Mouse (Mus musculus): ENCODE measurements around the gene Pyy. TPM values are rescaled to one million over a fixed set of nuclear protein-coding genes. Genes with fewer than 3 reads are reported as not detected.

The Pyy gene
- total and polyA plus RNA-seq, 2 experiments from 2014 or later: not detected

DNA sequence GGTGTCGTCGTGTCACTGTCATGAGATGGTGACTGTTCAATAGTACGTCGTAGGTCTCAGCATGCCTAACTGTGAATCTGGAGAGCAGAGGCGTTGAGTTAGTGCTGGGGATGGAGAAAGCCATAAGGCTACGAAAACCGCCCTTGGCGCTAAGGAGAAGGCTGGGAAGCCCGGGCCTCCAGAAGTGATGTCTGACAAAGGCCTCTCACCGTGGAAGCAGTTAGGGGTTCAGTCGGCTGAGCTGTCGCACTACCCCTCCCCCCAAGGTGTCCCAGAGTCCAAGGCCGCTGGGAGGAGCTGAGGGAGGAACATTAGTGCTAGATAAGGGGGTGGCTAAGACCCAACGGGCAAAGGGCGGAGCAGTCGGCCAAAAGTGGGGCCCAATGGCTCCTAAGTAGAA is 38.4 kb upstream of the Pyy start:
- H3K9ac ChIP-seq (replicated peaks; ENCODE audit: low read depth, low read length): no peak overlapping the region
- no peaks in the 10 kb centered on the region for H3K9me3 ChIP-seq (replicated peaks; ENCODE audit: control insufficient read depth, low read length)
- no peak overlapping the region for H3K27ac ChIP-seq (ENCODE audit: low read depth)
- H3K36me3 ChIP-seq (replicated peaks; ENCODE audit: control insufficient read depth, insufficient read depth, low read length): no peaks in the 10 kb centered on the region
- peaks cover 58% of the 10 kb centered on the region for H3K27me3 ChIP-seq (ENCODE audit: control insufficient read depth, insufficient read depth, low read length)
- WGBS: 7% methylated on average over 16 of the region's 16 CpGs
- H3K4me2 ChIP-seq (ENCODE audit: low read depth, low read length): peak overlapping the region; percentile 59
- H3K4me1 ChIP-seq (ENCODE audit: control insufficient read depth, insufficient read depth): peaks cover 11% of the 10 kb centered on the region
- DNase-seq (ENCODE audit: low spot score) (no peak), ATAC-seq (ENCODE audit: insufficient read depth, low read depth) (no peak)
- TF ChIP-seq CTCF (IDR thresholded peaks at IDR 0.05; ENCODE audit: low read depth): no peak
- TF ChIP-seq EP300 (IDR thresholded peaks at IDR 0.05; ENCODE audit: low read depth): no peak
- peak overlapping the region; percentile 38 for H3K4me3 ChIP-seq (ENCODE audit: low read depth, low read length)

DNA sequence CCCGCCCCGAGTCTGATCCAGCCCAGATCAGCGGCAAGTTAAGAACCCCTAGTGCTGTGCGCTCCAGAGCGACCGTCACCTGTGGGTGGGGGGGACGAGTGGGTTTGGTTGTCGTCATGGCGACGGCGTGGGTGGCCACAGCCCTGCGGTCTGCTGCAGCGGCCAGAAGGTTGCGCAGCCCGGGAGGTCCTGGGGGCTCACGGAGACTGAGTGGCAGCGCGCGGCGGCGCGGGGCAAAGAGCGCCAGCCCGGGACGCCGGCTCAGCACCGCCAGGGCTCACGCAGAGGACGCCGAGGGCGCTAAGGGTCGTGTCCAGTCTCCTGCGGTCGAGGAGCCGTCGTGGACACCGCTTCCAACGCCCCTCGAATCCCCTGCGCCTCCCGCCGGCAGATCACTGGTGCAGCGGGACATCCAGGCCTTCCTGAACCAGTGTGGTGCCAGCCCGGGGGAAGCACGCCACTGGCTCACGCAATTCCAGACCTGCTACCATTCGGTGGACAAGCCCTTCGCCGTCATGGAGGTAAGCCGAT is 37.9 kb upstream of the Pyy start, which contains the start of gene Nags:
Gene Nags, plus strand, starts transcription at position 43 of the 531 bp plus-strand sequence.
- DNase-seq (ENCODE audit: low spot score) (no peak), ATAC-seq (ENCODE audit: insufficient read depth, low read depth) (no peak; the same call in 1 of the 2 replicates)
- Histone ChIP-seq H3K4me2 (ENCODE audit: low read depth, low read length) (peak within 1 kb of the TSS; percentile 59), H3K27ac (ENCODE audit: low read depth) (no peak within 1 kb of the TSS), H3K36me3 (replicated peaks; ENCODE audit: control insufficient read depth, insufficient read depth, low read length) (no peaks in the 10 kb centered on the region), H3K9me3 (replicated peaks; ENCODE audit: control insufficient read depth, low read length) (no peaks in the 10 kb centered on the region), H3K27me3 (ENCODE audit: control insufficient read depth, insufficient read depth, low read length) (peaks cover 58% of the 10 kb centered on the region), H3K9ac (replicated peaks; ENCODE audit: low read depth, low read length) (no peak within 1 kb of the TSS), H3K4me1 (ENCODE audit: control insufficient read depth, insufficient read depth) (peaks cover 11% of the 10 kb centered on the region), H3K4me3 (ENCODE audit: low read depth, low read length) (peak within 1 kb of the TSS; percentile 38)
- WGBS: 3% methylated on average over 50 of the region's 50 CpGs
- no peak for TF ChIP-seq CTCF (IDR thresholded peaks at IDR 0.05; ENCODE audit: low read depth)
- TF ChIP-seq EP300 (IDR thresholded peaks at IDR 0.05; ENCODE audit: low read depth): no peak

DNA sequence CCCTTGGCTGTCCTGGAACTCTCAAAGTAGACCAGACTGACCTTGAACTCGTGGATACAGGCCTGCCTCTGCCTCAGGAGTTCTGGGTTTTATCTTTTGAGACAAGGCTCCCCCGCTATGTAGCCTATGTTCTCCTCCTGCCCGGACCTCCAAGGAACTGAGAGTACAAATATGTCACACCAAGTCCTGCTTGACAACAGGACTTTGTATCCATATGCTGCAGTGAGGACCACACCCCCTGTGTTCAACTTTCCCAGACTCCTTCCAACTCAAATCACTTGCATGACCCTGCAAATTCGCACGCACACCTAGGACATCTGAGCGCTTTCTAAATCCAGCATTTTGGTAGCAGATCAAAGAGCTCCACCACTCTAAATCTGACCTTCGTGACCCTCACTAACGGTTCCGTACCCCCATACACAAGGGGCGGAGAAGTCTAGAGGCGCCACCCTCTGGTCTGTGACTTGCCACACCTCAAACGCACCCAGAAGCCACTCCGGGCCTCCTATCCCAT is 37.4 kb upstream of the Pyy start:
- Histone ChIP-seq H3K4me3 (ENCODE audit: low read depth, low read length) (peak overlapping the region; percentile 38), H3K27ac (ENCODE audit: low read depth) (no peak overlapping the region), H3K9ac (replicated peaks; ENCODE audit: low read depth, low read length) (no peak overlapping the region), H3K9me3 (replicated peaks; ENCODE audit: control insufficient read depth, low read length) (no peaks in the 10 kb centered on the region), H3K27me3 (ENCODE audit: control insufficient read depth, insufficient read depth, low read length) (peaks cover 58% of the 10 kb centered on the region), H3K4me1 (ENCODE audit: control insufficient read depth, insufficient read depth) (peaks cover 11% of the 10 kb centered on the region), H3K4me2 (ENCODE audit: low read depth, low read length) (peak overlapping the region; percentile 59), H3K36me3 (replicated peaks; ENCODE audit: control insufficient read depth, insufficient read depth, low read length) (no peaks in the 10 kb centered on the region)
- WGBS: 32% methylated on average over 13 of the region's 13 CpGs
- ATAC-seq (ENCODE audit: insufficient read depth, low read depth) (no peak), DNase-seq (ENCODE audit: low spot score) (no peak)
- no peak for TF ChIP-seq EP300 (IDR thresholded peaks at IDR 0.05; ENCODE audit: low read depth)
- TF ChIP-seq CTCF (IDR thresholded peaks at IDR 0.05; ENCODE audit: low read depth): no peak

- peaks cover 11% of the 10 kb centered on the region for H3K4me1 ChIP-seq (ENCODE audit: control insufficient read depth, insufficient read depth)
- no peaks in the 10 kb centered on the region for H3K36me3 ChIP-seq (replicated peaks; ENCODE audit: control insufficient read depth, insufficient read depth, low read length)
- H3K9ac ChIP-seq (replicated peaks; ENCODE audit: low read depth, low read length): no peak overlapping the region
- WGBS: 68% methylated on average over 7 of the region's 7 CpGs
- H3K4me3 ChIP-seq (ENCODE audit: low read depth, low read length): no peak overlapping the region
- DNase-seq (ENCODE audit: low spot score): no peak
- no peak overlapping the region for H3K27ac ChIP-seq (ENCODE audit: low read depth)
- TF ChIP-seq EP300 (IDR thresholded peaks at IDR 0.05; ENCODE audit: low read depth): no peak
- TF ChIP-seq CTCF (IDR thresholded peaks at IDR 0.05; ENCODE audit: low read depth): no peak
- H3K9me3 ChIP-seq (replicated peaks; ENCODE audit: control insufficient read depth, low read length): no peaks in the 10 kb centered on the region
- H3K4me2 ChIP-seq (ENCODE audit: low read depth, low read length): no peak overlapping the region
- no peak for ATAC-seq (ENCODE audit: insufficient read depth, low read depth)
- H3K27me3 ChIP-seq (ENCODE audit: control insufficient read depth, insufficient read depth, low read length): peaks cover 43% of the 10 kb centered on the region
Observed at GRCm38 (mm10) chr11:102142355-102142754, 34.7 kb upstream of the Pyy start.

DNA sequence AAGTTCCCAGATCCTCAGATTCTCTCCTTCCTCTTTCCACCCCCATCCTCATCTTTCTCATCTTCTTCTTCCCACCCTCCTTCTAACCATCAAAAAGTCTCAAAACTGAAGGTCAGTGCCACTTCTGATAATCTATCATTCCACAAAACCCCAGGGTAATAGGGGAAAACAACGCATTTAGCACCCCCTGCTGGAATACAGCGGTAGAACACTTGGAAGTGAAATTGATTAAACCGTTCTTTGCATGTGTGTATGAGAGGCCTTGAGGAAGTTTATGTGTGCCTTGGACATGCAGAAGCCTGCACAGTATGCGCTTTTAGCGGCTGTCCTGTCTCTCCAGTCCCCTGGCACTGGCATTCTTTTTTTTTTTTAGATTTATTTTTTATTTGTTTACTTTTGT is 32.9 kb upstream of the Pyy start:
- ATAC-seq (ENCODE audit: insufficient read depth, low read depth) (no peak), DNase-seq (ENCODE audit: low spot score) (peak; percentile 25)
- Histone ChIP-seq H3K9ac (replicated peaks; ENCODE audit: low read depth, low read length) (no peak overlapping the region), H3K4me1 (ENCODE audit: control insufficient read depth, insufficient read depth) (peaks cover 3% of the 10 kb centered on the region), H3K27me3 (ENCODE audit: control insufficient read depth, insufficient read depth, low read length) (peaks cover 24% of the 10 kb centered on the region), H3K4me2 (ENCODE audit: low read depth, low read length) (no peak overlapping the region), H3K4me3 (ENCODE audit: low read depth, low read length) (no peak overlapping the region), H3K27ac (ENCODE audit: low read depth) (no peak overlapping the region), H3K36me3 (replicated peaks; ENCODE audit: control insufficient read depth, insufficient read depth, low read length) (no peaks in the 10 kb centered on the region), H3K9me3 (replicated peaks; ENCODE audit: control insufficient read depth, low read length) (no peaks in the 10 kb centered on the region)
- 4% methylated on average over 5 of the region's 5 CpGs for WGBS
- TF ChIP-seq CTCF (IDR thresholded peaks at IDR 0.05; ENCODE audit: low read depth): peak; percentile 79
- TF ChIP-seq EP300 (IDR thresholded peaks at IDR 0.05; ENCODE audit: low read depth): no peak

GRCm38 (mm10) chr11:102138447-102138740 is 30.8 kb upstream of the Pyy start:
- peak; percentile 90 for TF ChIP-seq CTCF (IDR thresholded peaks at IDR 0.05; ENCODE audit: low read depth)
- TF ChIP-seq EP300 (IDR thresholded peaks at IDR 0.05; ENCODE audit: low read depth): no peak
- peak; percentile 62; the same call in 1 of the 2 replicates for ATAC-seq (ENCODE audit: insufficient read depth, low read depth)
- Histone ChIP-seq H3K4me1 (ENCODE audit: control insufficient read depth, insufficient read depth) (no peaks in the 10 kb centered on the region), H3K36me3 (replicated peaks; ENCODE audit: control insufficient read depth, insufficient read depth, low read length) (no peaks in the 10 kb centered on the region), H3K4me3 (ENCODE audit: low read depth, low read length) (peak overlapping the region; percentile 8; the same call in 1 of the 2 replicates), H3K27me3 (ENCODE audit: control insufficient read depth, insufficient read depth, low read length) (peaks cover 14% of the 10 kb centered on the region), H3K9me3 (replicated peaks; ENCODE audit: control insufficient read depth, low read length) (no peaks in the 10 kb centered on the region), H3K27ac (ENCODE audit: low read depth) (no peak overlapping the region), H3K4me2 (ENCODE audit: low read depth, low read length) (peak overlapping the region; percentile 31), H3K9ac (replicated peaks; ENCODE audit: low read depth, low read length) (no peak overlapping the region)
- peak; percentile 70 for DNase-seq (ENCODE audit: low spot score)
- under 1% methylated on average over 18 of the region's 18 CpGs for WGBS

Measured in heart, postnatal 0 days (tissue).